Mouse (Mus musculus) bone marrow macrophage, adult 2 months (primary cell): ENCODE measurements around the gene Tcap.

Experiments used
- CTCF ChIP-seq: IDR thresholded peaks from 2 replicates; pipeline ENCODE4 v1.5.1; 2012; ENCODE audit warnings: low read depth, mild to moderate bottlenecking, low read length, moderate library complexity
- POLR2A ChIP-seq: IDR thresholded peaks from 2 replicates; pipeline ENCODE4 v1.6.1; 2012; ENCODE audit warnings: mild to moderate bottlenecking, low read depth, low read length, borderline replicate concordance

DNA sequence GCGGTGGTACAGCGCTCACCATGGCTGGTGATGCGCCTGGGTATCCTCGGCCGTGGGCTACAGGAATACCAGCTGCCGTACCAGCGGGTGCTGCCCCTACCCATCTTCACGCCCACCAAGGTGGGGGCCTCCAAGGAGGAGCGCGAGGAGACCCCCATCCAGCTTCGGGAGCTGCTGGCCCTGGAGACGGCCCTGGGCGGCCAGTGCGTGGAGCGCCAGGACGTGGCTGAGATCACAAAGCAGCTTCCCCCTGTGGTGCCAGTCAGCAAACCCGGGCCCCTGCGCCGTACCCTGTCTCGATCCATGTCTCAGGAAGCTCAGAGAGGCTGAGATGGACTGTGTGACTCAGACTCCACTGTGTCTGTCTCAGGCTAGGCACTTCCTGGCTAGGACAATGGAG lies 605 bp downstream of the Tcap start:
- no peak for TF ChIP-seq CTCF
- TF ChIP-seq POLR2A, result no peak
